Mouse (Mus musculus): Measurements from ENCODE around the gene Tk1. TPM values are rescaled to one million over a fixed set of nuclear protein-coding genes. Genes with fewer than 3 reads are reported as not detected.
A peak's percentile ranks its signal among the peaks of the same experiment; 100 is the strongest.
"Not testable (repeated sequence)": the region's sequence is repeated elsewhere in the genome, so short reads cannot be mapped to it uniquely, and the experiment has no call there.

Tk1 gene
- polyA plus RNA-seq, 1 experiment from 2014 or later, result 138 TPM

- ATAC-seq (ENCODE audit: insufficient read depth), result no peak
- Histone ChIP-seq H3K4me2 (no peak overlapping the region), H3K9me3 (replicated peaks) (no peaks in the 10 kb centered on the region), H3K36me3 (replicated peaks) (peaks cover 75% of the 10 kb centered on the region), H3K27ac (replicated peaks) (no peak overlapping the region), H3K27me3 (no peaks in the 10 kb centered on the region), H3K9ac (no peak overlapping the region), H3K4me3 (replicated peaks) (no peak overlapping the region), H3K4me1 (replicated peaks) (peaks cover 65% of the 10 kb centered on the region)
- 81% methylated on average over 9 of the region's 9 CpGs for WGBS (ENCODE audit: insufficient replicate concordance)
Measured at GRCm38 (mm10) chr11:117821868-117822267, 4.0 kb downstream of the Tk1 start.

- Histone ChIP-seq H3K4me3 (replicated peaks) (no peak overlapping the region), H3K9me3 (replicated peaks) (no peaks in the 10 kb centered on the region), H3K27ac (replicated peaks) (no peak overlapping the region; the same call in 1 of the 2 replicates), H3K4me1 (replicated peaks) (peaks cover 63% of the 10 kb centered on the region), H3K27me3 (no peaks in the 10 kb centered on the region), H3K9ac (no peak overlapping the region), H3K36me3 (replicated peaks) (peaks cover 91% of the 10 kb centered on the region), H3K4me2 (no peak overlapping the region)
- WGBS (ENCODE audit: insufficient replicate concordance), result 94% methylated on average over 7 of the region's 7 CpGs
- no peak for ATAC-seq (ENCODE audit: insufficient read depth)
Measured at GRCm38 (mm10) chr11:117820173-117820572, 5.7 kb downstream of the Tk1 start.

GRCm38 (mm10) chr11:117819095-117819494 is 6.8 kb downstream of the Tk1 start:
- H3K9me3 ChIP-seq (replicated peaks), result no peaks in the 10 kb centered on the region
- H3K4me1 ChIP-seq (replicated peaks), result peaks cover 69% of the 10 kb centered on the region
- ATAC-seq (ENCODE audit: insufficient read depth), result no peak
- no peak overlapping the region for H3K27ac ChIP-seq (replicated peaks)
- 80% methylated on average over 8 of the region's 8 CpGs for WGBS (ENCODE audit: insufficient replicate concordance)
- no peak overlapping the region for H3K4me3 ChIP-seq (replicated peaks)
- H3K27me3 ChIP-seq, result no peaks in the 10 kb centered on the region
- H3K36me3 ChIP-seq (replicated peaks), result peaks cover 99% of the 10 kb centered on the region
- H3K4me2 ChIP-seq, result no peak overlapping the region
- H3K9ac ChIP-seq, result no peak overlapping the region

- Histone ChIP-seq H3K9me3 (replicated peaks) (no peaks in the 10 kb centered on the region), H3K36me3 (replicated peaks) (peaks cover 99% of the 10 kb centered on the region), H3K4me3 (replicated peaks) (no peak overlapping the region), H3K4me2 (no peak overlapping the region), H3K9ac (no peak overlapping the region), H3K4me1 (replicated peaks) (peaks cover 68% of the 10 kb centered on the region), H3K27ac (replicated peaks) (0 out of 2 replicates have a peak overlapping the region, but pooled peaks have one; percentile 14), H3K27me3 (no peaks in the 10 kb centered on the region)
- ATAC-seq (ENCODE audit: insufficient read depth), result no peak
- WGBS (ENCODE audit: insufficient replicate concordance), result 79% methylated on average over 13 of the region's 13 CpGs
Measured at GRCm38 (mm10) chr11:117816389-117816996, 9.4 kb downstream of the Tk1 start.

- Histone ChIP-seq H3K27ac (replicated peaks) (peak overlapping the region; percentile 45; the same call in 1 of the 2 replicates), H3K36me3 (replicated peaks) (peaks cover 98% of the 10 kb centered on the region), H3K4me1 (replicated peaks) (peaks cover 68% of the 10 kb centered on the region)
- ATAC-seq (ENCODE audit: insufficient read depth); H3K9ac ChIP-seq; H3K4me3 ChIP-seq (replicated peaks); H3K27me3 ChIP-seq; H3K4me2 ChIP-seq; H3K9me3 ChIP-seq (replicated peaks): not testable (repeated sequence)
- WGBS (ENCODE audit: insufficient replicate concordance), result 83% methylated on average over 9 of the region's 9 CpGs
Measured at GRCm38 (mm10) chr11:117815850-117816249, 10.0 kb downstream of the Tk1 start.

GRCm38 (mm10) chr11:117814704-117815366 is 11.1 kb downstream of the Tk1 start:
- peak overlapping the region; percentile 60 for H3K27ac ChIP-seq (replicated peaks)
- H3K4me1 ChIP-seq (replicated peaks), result peaks cover 72% of the 10 kb centered on the region
- H3K36me3 ChIP-seq (replicated peaks), result peaks cover 88% of the 10 kb centered on the region
- H3K4me2 ChIP-seq, result no peak overlapping the region
- WGBS (ENCODE audit: insufficient replicate concordance), result 71% methylated on average over 6 of the region's 6 CpGs
- H3K9me3 ChIP-seq (replicated peaks), result no peaks in the 10 kb centered on the region
- no peak overlapping the region for H3K4me3 ChIP-seq (replicated peaks)
- no peaks in the 10 kb centered on the region for H3K27me3 ChIP-seq
- ATAC-seq (ENCODE audit: insufficient read depth), result no peak
- no peak overlapping the region for H3K9ac ChIP-seq

GRCm38 (mm10) chr11:117813867-117814266 is 12.0 kb downstream of the Tk1 start:
- peak overlapping the region; percentile 60 for H3K27ac ChIP-seq (replicated peaks)
- WGBS (ENCODE audit: insufficient replicate concordance), result 53% methylated on average over 5 of the region's 5 CpGs
- no peak for ATAC-seq (ENCODE audit: insufficient read depth)
- H3K4me1 ChIP-seq (replicated peaks), result peaks cover 82% of the 10 kb centered on the region
- no peak overlapping the region for H3K4me2 ChIP-seq
- H3K27me3 ChIP-seq, result no peaks in the 10 kb centered on the region
- no peak overlapping the region for H3K9ac ChIP-seq
- peaks cover 78% of the 10 kb centered on the region for H3K36me3 ChIP-seq (replicated peaks)
- no peaks in the 10 kb centered on the region for H3K9me3 ChIP-seq (replicated peaks)
- no peak overlapping the region for H3K4me3 ChIP-seq (replicated peaks)

GRCm38 (mm10) chr11:117810401-117811046 is 15.4 kb downstream of the Tk1 start:
- under 1% methylated on average over 21 of the region's 21 CpGs for WGBS (ENCODE audit: insufficient replicate concordance)
- Histone ChIP-seq H3K9ac (peak overlapping the region; percentile 93), H3K4me3 (replicated peaks) (peak overlapping the region; percentile 86), H3K4me2 (peak overlapping the region; percentile 98), H3K4me1 (replicated peaks) (peaks cover 85% of the 10 kb centered on the region), H3K36me3 (replicated peaks) (peaks cover 76% of the 10 kb centered on the region), H3K9me3 (replicated peaks) (no peaks in the 10 kb centered on the region), H3K27ac (replicated peaks) (peak overlapping the region; percentile 91), H3K27me3 (no peaks in the 10 kb centered on the region)
- peak; percentile 73 for ATAC-seq (ENCODE audit: insufficient read depth)

- under 1% methylated on average over 75 of the region's 75 CpGs for WGBS (ENCODE audit: insufficient replicate concordance)
- Histone ChIP-seq H3K4me3 (replicated peaks) (peak within 1 kb of the TSS; percentile 86), H3K9ac (peak within 1 kb of the TSS; percentile 93), H3K27me3 (no peaks in the 10 kb centered on the region), H3K36me3 (replicated peaks) (peaks cover 76% of the 10 kb centered on the region), H3K4me1 (replicated peaks) (peaks cover 86% of the 10 kb centered on the region), H3K27ac (replicated peaks) (peak within 1 kb of the TSS; percentile 91), H3K4me2 (peak within 1 kb of the TSS; percentile 98), H3K9me3 (replicated peaks) (no peaks in the 10 kb centered on the region)
- peak; percentile 64 for ATAC-seq (ENCODE audit: insufficient read depth)
Measured at GRCm38 (mm10) chr11:117809407-117810311, 16.2 kb downstream of the Tk1 start, which contains the start of the genes Gm20708 and Syngr2. Gene Gm20708, plus strand, starts transcription at chr11:117809668. Gene Syngr2, plus strand, starts transcription at chr11:117809668.

- Histone ChIP-seq H3K4me2 (no peak overlapping the region), H3K4me1 (replicated peaks) (peaks cover 85% of the 10 kb centered on the region), H3K9me3 (replicated peaks) (no peaks in the 10 kb centered on the region), H3K9ac (no peak overlapping the region), H3K27ac (replicated peaks) (peak overlapping the region; percentile 43; the same call in 1 of the 2 replicates), H3K27me3 (no peaks in the 10 kb centered on the region), H3K36me3 (replicated peaks) (peaks cover 76% of the 10 kb centered on the region), H3K4me3 (replicated peaks) (no peak overlapping the region)
- WGBS (ENCODE audit: insufficient replicate concordance), result 87% methylated on average over 6 of the region's 6 CpGs
- ATAC-seq (ENCODE audit: insufficient read depth), result no peak
Measured at GRCm38 (mm10) chr11:117806781-117807180, 19.1 kb downstream of the Tk1 start.
